Mouse (Mus musculus): ENCODE data around the gene Lcmt1.

The Lcmt1 gene

GRCm38 (mm10) chr7:123459247-123459646 is 89.7 kb downstream of the Lcmt1 start:
- Histone ChIP-seq H3K4me1 (replicated peaks; ENCODE audit: low read depth, low read length) (0 out of 2 replicates have a peak, but pooled peaks cover 9% of the 10 kb centered on the region), H3K36me3 (ENCODE audit: insufficient read depth, low read length) (no peaks in the 10 kb centered on the region), H3K4me3 (replicated peaks; ENCODE audit: low read length) (no peak overlapping the region), H3K9me3 (ENCODE audit: low read length) (no peaks in the 10 kb centered on the region), H3K27me3 (ENCODE audit: insufficient read depth, low read length) (peaks cover 4% of the 10 kb centered on the region; the same call in 1 of the 2 replicates)
- no peak for TF ChIP-seq CTCF (conservative IDR thresholded peaks at IDR 0.05; ENCODE audit: low read length)
- no peak for TF ChIP-seq NANOG (IDR thresholded peaks at IDR 0.05; ENCODE audit: borderline replicate concordance, low read length)
- no peak for TF ChIP-seq POU5F1 (IDR thresholded peaks at IDR 0.05; ENCODE audit: borderline replicate concordance, low read length)

- H3K9me3 ChIP-seq (ENCODE audit: low read length): no peaks in the 10 kb centered on the region
These were observed 91.7 kb downstream of the Lcmt1 start for GRCm38 (mm10) chr7:123461316-123461715.

GRCm38 (mm10) chr7:123462070-123462501 is 92.5 kb downstream of the Lcmt1 start, which contains the start of gene Aqp8:
Gene Aqp8 (plus strand): TSS chr7:123462291.
- TF ChIP-seq CTCF (conservative IDR thresholded peaks at IDR 0.05; ENCODE audit: low read length): no peak
- TF ChIP-seq NANOG (IDR thresholded peaks at IDR 0.05; ENCODE audit: borderline replicate concordance, low read length): no peak
- no peak for TF ChIP-seq POU5F1 (IDR thresholded peaks at IDR 0.05; ENCODE audit: borderline replicate concordance, low read length)
- Histone ChIP-seq H3K27me3 (ENCODE audit: insufficient read depth, low read length) (peaks cover 4% of the 10 kb centered on the region; the same call in 1 of the 2 replicates), H3K9me3 (ENCODE audit: low read length) (no peaks in the 10 kb centered on the region), H3K4me3 (replicated peaks; ENCODE audit: low read length) (no peak within 1 kb of the TSS), H3K36me3 (ENCODE audit: insufficient read depth, low read length) (no peaks in the 10 kb centered on the region), H3K4me1 (replicated peaks; ENCODE audit: low read depth, low read length) (0 out of 2 replicates have a peak, but pooled peaks cover 9% of the 10 kb centered on the region)

More at GRCm38 (mm10) chr7:123461316-123461715, 91.7 kb downstream of the Lcmt1 start:
- no peak for TF ChIP-seq CTCF (conservative IDR thresholded peaks at IDR 0.05; ENCODE audit: low read length)
- no peak for TF ChIP-seq POU5F1 (IDR thresholded peaks at IDR 0.05; ENCODE audit: borderline replicate concordance, low read length)
- no peak for TF ChIP-seq NANOG (IDR thresholded peaks at IDR 0.05; ENCODE audit: borderline replicate concordance, low read length)
- Histone ChIP-seq H3K4me1 (replicated peaks; ENCODE audit: low read depth, low read length) (0 out of 2 replicates have a peak, but pooled peaks cover 9% of the 10 kb centered on the region), H3K27me3 (ENCODE audit: insufficient read depth, low read length) (peaks cover 4% of the 10 kb centered on the region; the same call in 1 of the 2 replicates), H3K4me3 (replicated peaks; ENCODE audit: low read length) (no peak overlapping the region), H3K36me3 (ENCODE audit: insufficient read depth, low read length) (no peaks in the 10 kb centered on the region)

GRCm38 (mm10) chr7:123463569-123463968 is 94.0 kb downstream of the Lcmt1 start:
- TF ChIP-seq CTCF (conservative IDR thresholded peaks at IDR 0.05; ENCODE audit: low read length) (no peak), POU5F1 (IDR thresholded peaks at IDR 0.05; ENCODE audit: borderline replicate concordance, low read length) (no peak), NANOG (IDR thresholded peaks at IDR 0.05; ENCODE audit: borderline replicate concordance, low read length) (no peak)
- 0 out of 2 replicates have a peak, but pooled peaks cover 9% of the 10 kb centered on the region for H3K4me1 ChIP-seq (replicated peaks; ENCODE audit: low read depth, low read length)
- no peaks in the 10 kb centered on the region for H3K9me3 ChIP-seq (ENCODE audit: low read length)
- no peaks in the 10 kb centered on the region for H3K36me3 ChIP-seq (ENCODE audit: insufficient read depth, low read length)
- H3K27me3 ChIP-seq (ENCODE audit: insufficient read depth, low read length): peaks cover 4% of the 10 kb centered on the region; the same call in 1 of the 2 replicates
- no peak overlapping the region for H3K4me3 ChIP-seq (replicated peaks; ENCODE audit: low read length)

GRCm38 (mm10) chr7:123465692-123466387 is 96.3 kb downstream of the Lcmt1 start:
- no peak for TF ChIP-seq NANOG (IDR thresholded peaks at IDR 0.05; ENCODE audit: borderline replicate concordance, low read length)
- peak; percentile 56 for TF ChIP-seq CTCF (conservative IDR thresholded peaks at IDR 0.05; ENCODE audit: low read length)
- H3K4me3 ChIP-seq (replicated peaks; ENCODE audit: low read length): no peak overlapping the region
- no peaks in the 10 kb centered on the region for H3K9me3 ChIP-seq (ENCODE audit: low read length)
- H3K36me3 ChIP-seq (ENCODE audit: insufficient read depth, low read length): no peaks in the 10 kb centered on the region
- peaks cover 4% of the 10 kb centered on the region; the same call in 1 of the 2 replicates for H3K27me3 ChIP-seq (ENCODE audit: insufficient read depth, low read length)
- 0 out of 2 replicates have a peak, but pooled peaks cover 9% of the 10 kb centered on the region for H3K4me1 ChIP-seq (replicated peaks; ENCODE audit: low read depth, low read length)

- H3K9me3 ChIP-seq (ENCODE audit: low read length): peaks cover 8% of the 10 kb centered on the region; the same call in 1 of the 2 replicates
- H3K36me3 ChIP-seq (ENCODE audit: insufficient read depth, low read length): no peaks in the 10 kb centered on the region
- no peak for TF ChIP-seq CTCF (conservative IDR thresholded peaks at IDR 0.05; ENCODE audit: low read length)
- TF ChIP-seq POU5F1 (IDR thresholded peaks at IDR 0.05; ENCODE audit: borderline replicate concordance, low read length): no peak
- no peak for TF ChIP-seq NANOG (IDR thresholded peaks at IDR 0.05; ENCODE audit: borderline replicate concordance, low read length)
- peaks cover 4% of the 10 kb centered on the region; the same call in 1 of the 2 replicates for H3K27me3 ChIP-seq (ENCODE audit: insufficient read depth, low read length)
- H3K4me1 ChIP-seq (replicated peaks; ENCODE audit: low read depth, low read length): no peaks in the 10 kb centered on the region
- H3K4me3 ChIP-seq (replicated peaks; ENCODE audit: low read length): no peak overlapping the region
These were observed 98.4 kb downstream of the Lcmt1 start for GRCm38 (mm10) chr7:123467961-123468360.
